Mouse (Mus musculus): ENCODE measurements around the gene Apip.

DNA sequence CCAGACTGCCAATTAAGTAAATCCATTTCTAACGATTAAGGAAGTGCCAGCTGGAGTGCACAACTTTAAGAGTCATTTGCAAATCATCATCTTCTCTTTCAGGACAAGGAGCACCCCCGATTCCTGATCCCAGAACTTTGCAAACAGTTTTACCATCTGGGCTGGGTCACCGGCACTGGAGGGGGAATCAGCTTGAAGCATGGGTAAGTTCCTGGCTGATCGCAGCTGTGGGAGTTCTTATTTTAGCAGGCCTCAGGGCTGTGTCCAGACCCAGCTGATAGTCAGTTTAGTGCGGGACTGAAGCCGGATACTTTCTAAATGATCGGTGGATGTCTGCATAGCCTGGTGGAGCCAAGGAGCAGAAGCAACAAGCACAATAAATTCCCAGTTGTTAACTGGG is 9.4 kb downstream of the Apip start:
- no peak for TF ChIP-seq CTCF (IDR thresholded peaks at IDR 0.05; ENCODE audit: borderline replicate concordance, insufficient read depth, low read length)
- no peak for TF ChIP-seq POLR2A (IDR thresholded peaks at IDR 0.05; ENCODE audit: low read depth, low read length)
